Mouse (Mus musculus): ENCODE measurements around the gene Znrf3.

- TF ChIP-seq CTCF (IDR thresholded peaks at IDR 0.05; ENCODE audit: low read depth, low read length) = no peak
- TF ChIP-seq GATA1 (IDR thresholded peaks at IDR 0.05; ENCODE audit: borderline replicate concordance, low read length) = no peak
- TF ChIP-seq TAL1 (conservative IDR thresholded peaks at IDR 0.05; ENCODE audit: low read depth, low read length) = no peak
These were observed 42.4 kb downstream of the Znrf3 start for GRCm38 (mm10) chr11:5402127-5402733.

Measured in G1E (cell line).